Mouse (Mus musculus) MEL (cell line): ENCODE data around the gene Katnb1.

Experiments
- CTCF ChIP-seq, 3 experiments: IDR thresholded peaks in 2 of 3; conservative IDR thresholded peaks in 1 of 3; 2 replicates each; pipeline ENCODE4 v1.5.1; 2011 to 2012; ENCODE audit warnings: low read length in 3 of 3, low read depth in 2 of 3, mild to moderate bottlenecking in 2 of 3, improper control_type of control experiment in 1 of 3, inconsistent platforms in 1 of 3, mixed read lengths in 1 of 3, moderate library complexity in 1 of 3; ENCODE audit not compliant: control insufficient read depth in 1 of 3, insufficient read depth in 1 of 3, poor library complexity in 1 of 3, severe bottlenecking in 1 of 3
- EP300 ChIP-seq, 2 experiments: IDR thresholded peaks; 2 replicates each; pipeline ENCODE4 v1.6.1; 2011; ENCODE audit warnings: improper control_type of control experiment in 2 of 2, low read length in 2 of 2, low read depth in 1 of 2, mild to moderate bottlenecking in 1 of 2
- GATA1 ChIP-seq: IDR thresholded peaks from 2 replicates; pipeline ENCODE4 v1.6.1; 2011; ENCODE audit warnings: low read depth, low read length, improper control_type of control experiment
- KAT2A ChIP-seq: conservative IDR thresholded peaks from 2 replicates; pipeline ENCODE4 v1.6.1; 2012; ENCODE audit warnings: low read depth, low read length, improper control_type of control experiment, inconsistent platforms
- POLR2A ChIP-seq, 2 experiments: IDR thresholded peaks; 2 replicates each; pipeline ENCODE4 v1.6.1; 2011 to 2012; ENCODE audit warnings: low read length in 2 of 2, mild to moderate bottlenecking in 2 of 2, control low read depth in 1 of 2, improper control_type of control experiment in 1 of 2, low read depth in 1 of 2, moderate library complexity in 1 of 2; ENCODE audit not compliant: control insufficient read depth in 1 of 2, insufficient read depth in 1 of 2, poor library complexity in 1 of 2
- POLR2AphosphoS2 ChIP-seq: IDR thresholded peaks from 2 replicates; pipeline ENCODE4 v1.6.1; 2011; ENCODE audit warnings: low read length, improper control_type of control experiment
- SIN3A ChIP-seq: IDR thresholded peaks from 2 replicates; pipeline ENCODE4 v1.6.1; 2012; ENCODE audit warnings: low read length, improper control_type of control experiment, inconsistent platforms
- USF1 ChIP-seq: IDR thresholded peaks from 2 replicates; pipeline ENCODE4 v1.6.1; 2014; ENCODE audit warnings: low read depth, mild to moderate bottlenecking, inconsistent platforms, low read length, improper control_type of control experiment, moderate library complexity
- ZC3H11A ChIP-seq: IDR thresholded peaks from 2 replicates; pipeline ENCODE4 v1.6.1; 2012; ENCODE audit warnings: low read depth, mild to moderate bottlenecking, inconsistent platforms, low read length, improper control_type of control experiment
- ZNF384 ChIP-seq: IDR thresholded peaks from 2 replicates; pipeline ENCODE4 v1.6.1; 2012; ENCODE audit warnings: low read depth, mild to moderate bottlenecking, inconsistent platforms, low read length, improper control_type of control experiment

DNA sequence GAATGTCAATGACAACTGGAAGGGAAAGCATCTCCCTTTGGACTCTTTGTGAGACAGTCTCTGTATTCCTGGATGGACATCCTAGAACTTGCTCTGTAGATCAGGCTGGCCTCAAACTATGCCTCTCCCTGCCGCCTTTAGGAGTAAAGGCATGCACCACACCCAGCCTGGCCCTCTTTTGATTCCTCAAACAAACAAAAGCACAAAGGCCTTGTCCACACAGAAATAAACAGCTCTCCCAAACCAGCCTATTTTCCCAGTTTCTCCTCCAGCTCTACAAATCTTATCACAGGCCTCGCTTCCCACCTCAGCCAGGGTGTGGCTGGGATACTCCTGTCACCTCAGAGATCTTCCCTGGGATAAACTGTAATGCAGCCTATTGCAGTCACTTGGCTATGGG is 53.2 kb downstream of the Katnb1 start:
- TF ChIP-seq ZC3H11A (no peak), CTCF (IDR thresholded peaks at IDR 0.05 in 2 of 3, conservative IDR thresholded peaks at IDR 0.05 in 1 of 3; ENCODE audit: control insufficient read depth in 1 of 3, insufficient read depth in 1 of 3, low read depth in 2 of 3, low read length in 3 of 3, poor library complexity in 1 of 3, severe bottlenecking in 1 of 3) (no peak), KAT2A (no peak), POLR2A (IDR thresholded peaks at IDR 0.05; ENCODE audit: control insufficient read depth in 1 of 2, insufficient read depth in 1 of 2, low read depth in 1 of 2, low read length in 2 of 2, poor library complexity in 1 of 2) (no peak), EP300 (IDR thresholded peaks at IDR 0.05; ENCODE audit: low read depth in 1 of 2, low read length in 2 of 2) (no peak), GATA1 (no peak), ZNF384 (no peak), SIN3A (no peak), POLR2AphosphoS2 (no peak), USF1 (no peak)
